Mouse (Mus musculus) common myeloid progenitor, adult 5-6 weeks (primary cell): ENCODE results near the gene Epc2. TPM values are rescaled to one million over a fixed set of nuclear protein-coding genes. Genes with fewer than 3 reads are reported as not detected.

Experiments
- ATAC-seq: replicated peaks from 2 replicates; pipeline ENCODE4 v1.8.0; 2016; ENCODE audit warnings: low read depth, mild to moderate bottlenecking, moderate TSS enrichment, inconsistent platforms; ENCODE audit not compliant: poor library complexity, severe bottlenecking
- total RNA-seq: library from RNA; stranded (forward); fragments of 200-1000, 187-1606 nt; gene quantifications from 2 replicates; pipeline ENCODE4 v1.2.3, GENCODE M21; 2017

The Epc2 gene
- total RNA-seq, 1 experiment from 2014 or later: 51.8 TPM

DNA sequence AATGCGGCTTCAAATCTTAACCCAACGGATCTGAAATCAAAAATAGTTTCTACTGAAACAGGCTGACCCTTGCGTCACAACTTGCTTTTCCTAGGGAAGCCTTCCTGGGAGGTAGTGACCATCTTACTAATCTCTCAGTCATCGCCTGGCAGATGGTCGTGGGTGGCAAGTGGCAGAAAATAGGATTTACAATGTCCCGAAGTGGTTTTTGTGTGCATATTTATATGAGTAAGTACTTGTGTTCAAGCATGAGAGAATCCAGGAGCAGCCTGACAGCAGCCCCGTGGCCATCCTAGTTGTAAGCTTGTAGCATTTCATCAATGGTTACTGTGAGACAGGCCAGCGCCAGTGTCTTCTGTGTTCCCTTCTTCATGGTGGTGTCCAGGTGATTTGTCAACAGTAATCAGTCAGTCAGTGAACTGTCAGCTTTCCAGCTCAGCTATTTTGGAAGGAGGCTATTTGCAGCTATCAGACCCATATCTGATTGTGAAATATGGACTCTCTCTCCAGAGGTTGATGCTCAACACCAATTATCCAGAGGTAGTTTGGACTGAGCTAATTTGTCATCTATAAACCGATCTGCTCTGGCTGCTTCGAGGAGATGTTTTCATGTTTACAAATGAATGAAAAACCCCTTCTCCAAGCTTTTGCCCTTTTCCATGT, 111.5 kb downstream of the Epc2 start:
- ATAC-seq: no peak

DNA sequence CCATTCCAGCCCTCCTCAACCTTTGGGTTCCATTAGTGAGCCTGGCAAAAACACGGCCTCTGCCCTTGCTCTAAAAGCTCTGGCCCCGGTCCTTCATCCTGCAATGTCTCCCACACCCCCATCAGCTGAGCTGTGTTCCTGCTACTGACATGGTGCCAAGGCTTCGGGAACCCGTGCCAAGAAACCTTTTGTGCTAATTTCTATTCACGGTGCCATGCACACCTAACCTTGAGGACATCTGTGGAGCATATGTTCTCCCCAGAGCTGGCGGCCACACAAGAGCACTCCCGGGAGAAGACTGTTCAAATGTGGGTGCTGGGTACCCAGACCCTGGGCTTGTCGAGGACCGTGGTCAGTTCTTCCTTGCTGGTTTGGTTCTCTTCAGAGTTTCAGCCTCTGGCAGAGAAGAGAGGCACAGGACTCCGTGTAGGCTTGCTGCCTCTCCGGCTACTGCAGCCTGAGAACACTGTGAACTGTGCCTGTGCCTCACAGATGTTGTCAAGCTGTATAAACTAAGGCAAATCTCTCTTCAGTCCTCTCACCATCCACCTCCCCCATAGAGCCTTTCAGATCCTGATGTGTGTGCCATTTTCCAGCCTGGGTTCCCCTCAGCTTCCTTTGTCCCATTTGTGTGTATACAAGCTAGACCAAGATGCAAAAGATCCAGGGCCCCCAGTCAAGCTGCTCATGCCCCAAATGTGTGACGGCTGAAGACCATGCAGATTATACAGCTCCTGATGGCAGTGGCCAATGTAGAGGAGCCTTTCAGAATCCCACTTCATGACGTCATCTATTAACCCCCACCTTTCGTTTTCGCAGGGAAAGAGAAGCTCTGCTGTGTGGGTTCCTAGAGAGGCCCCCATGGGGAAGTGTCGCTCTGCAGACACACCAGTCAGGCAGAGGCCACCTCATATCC, 118.8 kb downstream of the Epc2 start:
- peak; percentile 50; the same call in 1 of the 2 replicates for ATAC-seq

- ATAC-seq: no peak
Measured at GRCm38 (mm10) chr2:49570778-49571101, 119.5 kb downstream of the Epc2 start.

GRCm38 (mm10) chr2:49571159-49571920, 120.1 kb downstream of the Epc2 start:
- ATAC-seq: no peak

DNA sequence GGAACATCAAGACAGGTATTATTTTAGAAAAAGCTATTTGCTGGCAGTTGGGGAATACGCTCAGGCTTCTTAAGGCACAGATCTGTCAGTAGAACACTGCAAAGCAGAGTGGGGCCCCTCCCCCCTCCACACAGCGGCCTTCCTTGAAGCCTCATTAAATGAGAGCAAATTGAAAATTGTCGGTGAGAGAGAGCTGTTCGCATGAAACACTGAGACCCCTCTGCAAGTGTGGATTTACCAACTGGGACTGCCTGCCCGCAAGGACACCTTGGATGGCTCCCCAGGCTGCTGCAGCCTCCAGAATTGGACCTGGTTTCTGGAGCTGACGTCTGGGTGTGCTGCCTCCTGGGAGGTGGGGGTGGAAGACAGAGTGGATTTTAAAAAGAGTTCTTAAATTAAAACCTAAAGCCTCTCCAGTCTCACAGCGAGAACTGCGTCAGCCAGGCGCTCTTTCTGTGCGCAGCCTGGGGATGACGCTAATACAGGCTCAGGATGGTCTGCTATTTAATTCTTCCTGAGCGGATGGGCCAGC, 120.9 kb downstream of the Epc2 start:
- ATAC-seq: no peak

GRCm38 (mm10) chr2:49572684-49573083, 121.4 kb downstream of the Epc2 start:
- ATAC-seq: no peak

DNA sequence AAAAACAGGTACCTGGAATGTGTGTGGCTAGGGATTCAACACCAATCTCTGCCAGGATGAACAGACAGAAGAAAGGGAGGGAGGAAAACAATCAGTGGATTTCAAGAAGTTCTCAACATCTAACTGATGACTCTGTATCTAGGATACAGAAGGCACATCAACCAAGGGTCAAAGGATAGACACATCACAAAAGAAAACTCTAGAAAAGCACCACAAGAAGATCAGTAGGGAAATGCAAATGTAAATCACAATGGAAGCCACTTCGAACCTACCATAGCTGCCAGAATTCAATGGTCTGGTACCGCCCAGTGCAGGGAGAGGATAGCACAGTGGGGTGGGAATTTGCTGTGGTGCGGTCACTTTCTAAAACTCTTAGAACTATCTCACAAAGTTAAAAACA, 122.0 kb downstream of the Epc2 start:
- no peak for ATAC-seq

DNA sequence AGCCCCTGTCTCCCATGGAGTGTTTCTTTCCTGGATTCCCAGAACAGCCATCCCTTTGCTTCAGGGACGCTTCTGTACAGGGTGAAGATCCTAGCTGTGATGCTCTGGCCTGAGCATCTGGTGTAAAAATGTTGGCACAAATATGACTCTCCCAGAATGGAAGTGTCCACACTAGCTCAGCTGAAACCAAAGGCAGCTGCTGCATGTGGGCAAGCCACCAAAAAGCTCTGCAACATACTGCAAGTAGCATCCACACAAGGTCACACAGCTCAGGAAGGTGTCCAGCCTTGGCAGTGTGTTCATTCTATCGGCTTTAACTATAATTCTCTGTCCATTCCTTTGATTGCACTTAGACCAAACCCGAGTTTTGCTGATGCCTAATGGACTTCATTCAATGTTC, 129.3 kb downstream of the Epc2 start:
- ATAC-seq: no peak

DNA sequence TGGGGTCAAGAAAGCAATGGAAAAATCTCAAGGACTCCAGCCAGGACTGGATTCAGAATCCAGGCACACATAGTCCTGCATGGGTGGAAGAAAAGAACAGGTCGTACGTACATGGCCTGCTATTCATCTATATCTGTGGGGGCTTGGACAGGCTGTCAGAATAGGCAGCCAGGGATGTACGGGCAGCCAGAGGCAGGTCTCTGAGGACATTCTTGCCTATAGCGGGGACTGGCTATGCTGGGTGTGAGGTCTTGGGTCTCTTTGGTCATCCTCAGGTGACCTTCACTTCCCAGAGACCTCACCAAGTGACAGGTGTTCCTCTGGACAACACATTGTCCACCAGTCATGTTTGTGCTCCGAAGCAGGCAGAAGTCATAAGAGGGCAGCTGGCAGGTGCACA, 131.3 kb downstream of the Epc2 start:
- ATAC-seq: no peak

- ATAC-seq: no peak
Measured at GRCm38 (mm10) chr2:49583311-49583710, 132.0 kb downstream of the Epc2 start.

DNA sequence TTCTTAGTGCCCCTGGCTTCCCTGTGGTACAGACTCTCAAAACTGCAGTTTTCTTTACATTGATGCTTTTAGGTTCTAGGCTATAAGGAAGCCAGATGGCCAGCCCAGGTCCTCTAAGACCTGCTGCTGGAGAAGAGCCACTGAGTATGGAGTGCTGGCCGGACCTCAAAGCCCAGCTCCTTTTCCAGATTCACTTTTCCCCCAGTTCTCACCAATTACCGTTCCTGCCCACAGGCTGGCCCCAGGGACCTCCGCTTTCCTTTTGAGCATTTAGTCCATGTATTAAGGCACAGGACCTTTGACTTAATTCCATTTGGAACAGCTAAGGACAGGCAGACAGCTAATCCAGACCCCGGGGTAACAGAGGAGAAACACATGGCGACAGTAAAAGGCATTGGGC, 139.2 kb downstream of the Epc2 start:
- no peak for ATAC-seq

GRCm38 (mm10) chr2:49592926-49593325, 141.6 kb downstream of the Epc2 start:
- no peak for ATAC-seq

GRCm38 (mm10) chr2:49594886-49595285, 143.6 kb downstream of the Epc2 start:
- ATAC-seq: no peak

GRCm38 (mm10) chr2:49596318-49596717, 145.0 kb downstream of the Epc2 start:
- no peak for ATAC-seq

DNA sequence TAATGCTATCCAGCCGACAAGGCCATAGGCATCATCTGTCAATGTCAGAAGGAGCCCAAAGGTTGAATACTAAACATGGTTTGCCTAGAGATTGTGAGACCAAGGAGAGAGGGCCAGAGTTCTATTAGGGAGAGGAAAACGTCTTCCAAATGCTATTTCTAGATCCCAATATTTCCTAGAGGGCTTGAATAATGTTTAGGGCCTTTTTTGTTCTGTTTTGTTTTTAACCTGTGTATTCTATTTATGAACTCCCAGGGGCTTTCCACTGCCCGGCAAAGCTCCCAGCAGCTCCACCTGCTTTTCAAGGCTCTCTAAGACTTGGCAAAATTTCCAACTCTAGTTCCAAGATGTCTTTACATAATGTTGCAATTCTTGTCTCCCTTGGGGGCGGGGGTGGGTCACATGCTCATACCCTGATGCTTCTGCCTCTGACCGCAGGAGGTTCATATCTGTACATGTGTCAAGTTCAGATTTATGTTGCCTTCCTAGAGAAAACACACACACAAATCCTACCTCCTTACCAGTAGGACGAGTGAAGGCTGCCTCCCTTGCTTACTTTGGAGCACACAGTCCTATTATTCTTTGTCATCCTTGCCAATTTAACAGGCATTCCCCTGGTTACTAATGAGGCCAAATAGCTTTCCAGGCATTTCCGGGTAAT, 148.9 kb downstream of the Epc2 start:
- no peak for ATAC-seq

Other genes starting within 250 kb of the Epc2 start
- 0.05 TPM in 1 of 2 replicates, not detected in the other for gene Kif5c, start 167.8 kb downstream of the Epc2 start, total RNA-seq